Mouse (Mus musculus): ENCODE measurements around the gene Cdc25a. TPM values are rescaled to one million over a fixed set of nuclear protein-coding genes. Genes with fewer than 3 reads are reported as not detected.

Cdc25a gene
- total and polyA plus RNA-seq, 2 experiments from 2014 or later, result 6.7 to 11.8 TPM

- TF ChIP-seq CTCF (IDR thresholded peaks at IDR 0.05), result no peak
- WGBS, result 86% methylated on average over 8 of the region's 8 CpGs
- DNase-seq (ENCODE audit: low spot score), result no peak
- Histone ChIP-seq H3K9ac (replicated peaks; ENCODE audit: low read length, poor library complexity, severe bottlenecking) (no peak overlapping the region), H3K4me1 (ENCODE audit: insufficient read depth, low read length) (no peaks in the 10 kb centered on the region), H3K4me2 (ENCODE audit: low read depth, low read length, poor library complexity, severe bottlenecking) (no peak overlapping the region), H3K27ac (ENCODE audit: low read depth, low read length) (no peak overlapping the region), H3K4me3 (ENCODE audit: low read depth, low read length) (no peak overlapping the region), H3K27me3 (ENCODE audit: insufficient read depth, low read length) (no peaks in the 10 kb centered on the region), H3K9me3 (ENCODE audit: low read length) (no peaks in the 10 kb centered on the region), H3K36me3 (ENCODE audit: insufficient read depth, low read length) (peaks cover 9% of the 10 kb centered on the region; the same call in 1 of the 2 replicates)
- ATAC-seq (ENCODE audit: low FRiP score), result no peak
Measured at GRCm38 (mm10) chr9:109896253-109897150, 21.1 kb downstream of the Cdc25a start.

- WGBS, result 56% methylated on average over 2 of the region's 2 CpGs
Measured at GRCm38 (mm10) chr9:109898027-109898426, 22.6 kb downstream of the Cdc25a start.

GRCm38 (mm10) chr9:109899361-109899760 is 24.0 kb downstream of the Cdc25a start:
- WGBS, result 66% methylated on average over 12 of the region's 15 CpGs
- Histone ChIP-seq H3K27ac (ENCODE audit: low read depth, low read length) (no peak overlapping the region), H3K4me2 (ENCODE audit: low read depth, low read length, poor library complexity, severe bottlenecking) (no peak overlapping the region), H3K4me1 (ENCODE audit: insufficient read depth, low read length) (no peaks in the 10 kb centered on the region), H3K27me3 (ENCODE audit: insufficient read depth, low read length) (no peaks in the 10 kb centered on the region), H3K9me3 (ENCODE audit: low read length) (no peaks in the 10 kb centered on the region), H3K4me3 (ENCODE audit: low read depth, low read length) (no peak overlapping the region), H3K36me3 (ENCODE audit: insufficient read depth, low read length) (no peaks in the 10 kb centered on the region), H3K9ac (replicated peaks; ENCODE audit: low read length, poor library complexity, severe bottlenecking) (no peak overlapping the region)
- DNase-seq (ENCODE audit: low spot score) (no peak), ATAC-seq (ENCODE audit: low FRiP score) (no peak)
- no peak for TF ChIP-seq CTCF (IDR thresholded peaks at IDR 0.05)

More at GRCm38 (mm10) chr9:109898027-109898426, 22.6 kb downstream of the Cdc25a start:
- no peak for TF ChIP-seq CTCF (IDR thresholded peaks at IDR 0.05)
- Histone ChIP-seq H3K27ac (ENCODE audit: low read depth, low read length) (no peak overlapping the region), H3K9ac (replicated peaks; ENCODE audit: low read length, poor library complexity, severe bottlenecking) (no peak overlapping the region), H3K4me3 (ENCODE audit: low read depth, low read length) (no peak overlapping the region), H3K9me3 (ENCODE audit: low read length) (no peaks in the 10 kb centered on the region), H3K4me2 (ENCODE audit: low read depth, low read length, poor library complexity, severe bottlenecking) (no peak overlapping the region), H3K36me3 (ENCODE audit: insufficient read depth, low read length) (no peaks in the 10 kb centered on the region), H3K4me1 (ENCODE audit: insufficient read depth, low read length) (no peaks in the 10 kb centered on the region), H3K27me3 (ENCODE audit: insufficient read depth, low read length) (no peaks in the 10 kb centered on the region)
- ATAC-seq (ENCODE audit: low FRiP score) (no peak), DNase-seq (ENCODE audit: low spot score) (no peak)

GRCm38 (mm10) chr9:109899774-109900173 is 24.4 kb downstream of the Cdc25a start:
- no peak for TF ChIP-seq CTCF (IDR thresholded peaks at IDR 0.05)
- H3K4me3 ChIP-seq (ENCODE audit: low read depth, low read length), result no peak overlapping the region
- ATAC-seq (ENCODE audit: low FRiP score) (no peak), DNase-seq (ENCODE audit: low spot score) (no peak)
- no peak overlapping the region for H3K4me2 ChIP-seq (ENCODE audit: low read depth, low read length, poor library complexity, severe bottlenecking)
- 71% methylated on average over 8 of the region's 8 CpGs for WGBS
- no peaks in the 10 kb centered on the region for H3K4me1 ChIP-seq (ENCODE audit: insufficient read depth, low read length)
- no peak overlapping the region for H3K9ac ChIP-seq (replicated peaks; ENCODE audit: low read length, poor library complexity, severe bottlenecking)
- no peaks in the 10 kb centered on the region for H3K27me3 ChIP-seq (ENCODE audit: insufficient read depth, low read length)
- H3K27ac ChIP-seq (ENCODE audit: low read depth, low read length), result no peak overlapping the region
- no peaks in the 10 kb centered on the region for H3K36me3 ChIP-seq (ENCODE audit: insufficient read depth, low read length)
- H3K9me3 ChIP-seq (ENCODE audit: low read length), result no peaks in the 10 kb centered on the region

- no peak overlapping the region for H3K4me2 ChIP-seq (ENCODE audit: low read depth, low read length, poor library complexity, severe bottlenecking)
- 88% methylated on average over 3 of the region's 3 CpGs for WGBS
- TF ChIP-seq CTCF (IDR thresholded peaks at IDR 0.05), result no peak
- no peak overlapping the region for H3K27ac ChIP-seq (ENCODE audit: low read depth, low read length)
- ATAC-seq (ENCODE audit: low FRiP score) (no peak), DNase-seq (ENCODE audit: low spot score) (no peak)
- H3K9ac ChIP-seq (replicated peaks; ENCODE audit: low read length, poor library complexity, severe bottlenecking), result no peak overlapping the region
- H3K36me3 ChIP-seq (ENCODE audit: insufficient read depth, low read length), result no peaks in the 10 kb centered on the region
- H3K4me3 ChIP-seq (ENCODE audit: low read depth, low read length), result no peak overlapping the region
- H3K9me3 ChIP-seq (ENCODE audit: low read length), result no peaks in the 10 kb centered on the region
- no peaks in the 10 kb centered on the region for H3K4me1 ChIP-seq (ENCODE audit: insufficient read depth, low read length)
- H3K27me3 ChIP-seq (ENCODE audit: insufficient read depth, low read length), result no peaks in the 10 kb centered on the region
Measured at GRCm38 (mm10) chr9:109900604-109901003, 25.2 kb downstream of the Cdc25a start.

GRCm38 (mm10) chr9:109902246-109902645 is 26.9 kb downstream of the Cdc25a start:
- no peaks in the 10 kb centered on the region for H3K9me3 ChIP-seq (ENCODE audit: low read length)
- WGBS, result 58% methylated on average over 4 of the region's 4 CpGs
- no peak for ATAC-seq (ENCODE audit: low FRiP score)
- no peak for TF ChIP-seq CTCF (IDR thresholded peaks at IDR 0.05)
- no peaks in the 10 kb centered on the region for H3K27me3 ChIP-seq (ENCODE audit: insufficient read depth, low read length)
- H3K9ac ChIP-seq (replicated peaks; ENCODE audit: low read length, poor library complexity, severe bottlenecking), result no peak overlapping the region
- DNase-seq (ENCODE audit: low spot score), result no peak
- H3K36me3 ChIP-seq (ENCODE audit: insufficient read depth, low read length), result no peaks in the 10 kb centered on the region
- H3K27ac ChIP-seq (ENCODE audit: low read depth, low read length), result no peak overlapping the region
- H3K4me2 ChIP-seq (ENCODE audit: low read depth, low read length, poor library complexity, severe bottlenecking), result no peak overlapping the region
- H3K4me3 ChIP-seq (ENCODE audit: low read depth, low read length), result no peak overlapping the region
- no peaks in the 10 kb centered on the region for H3K4me1 ChIP-seq (ENCODE audit: insufficient read depth, low read length)
